Mouse (Mus musculus) bone marrow macrophage, adult 2 months (primary cell): ENCODE results near the gene Rab10. TPM values are rescaled to one million over a fixed set of nuclear protein-coding genes. Genes with fewer than 3 reads are reported as not detected.

ENCODE experiments used
- H3K27ac ChIP-seq: 2 replicates; pipeline ENCODE4 v1.5.1; 2012; ENCODE audit warnings: low read depth, low read length; ENCODE audit not compliant: insufficient read depth
- H3K4me1 ChIP-seq: 2 replicates; pipeline ENCODE4 v1.6.1; 2012; ENCODE audit warnings: low read length; ENCODE audit not compliant: control insufficient read depth, insufficient read depth
- H3K4me3 ChIP-seq: 2 replicates; pipeline ENCODE4 v1.5.1; 2012; ENCODE audit warnings: mild to moderate bottlenecking, low read length, moderate library complexity; ENCODE audit not compliant: insufficient read depth
- CTCF ChIP-seq: IDR thresholded peaks from 2 replicates; pipeline ENCODE4 v1.5.1; 2012; ENCODE audit warnings: low read depth, mild to moderate bottlenecking, low read length, moderate library complexity
- POLR2A ChIP-seq: IDR thresholded peaks from 2 replicates; pipeline ENCODE4 v1.6.1; 2012; ENCODE audit warnings: mild to moderate bottlenecking, low read depth, low read length, borderline replicate concordance
- polyA plus RNA-seq: library from polyadenylated mRNA; stranded (reverse); fragments of >200 nt; gene quantifications from 2 replicates; pipeline ENCODE4 v1.2.4, GENCODE M21; 2012; ENCODE audit not compliant: missing spikeins, insufficient read depth, insufficient read length

The Rab10 gene
- polyA plus RNA-seq, 1 experiment: 145 TPM

GRCm38 (mm10) chr12:3338931-3339330, 29.2 kb upstream of the Rab10 start:
- no peak for TF ChIP-seq CTCF
- Histone ChIP-seq H3K27ac (no peak overlapping the region), H3K4me1 (peaks cover 13% of the 10 kb centered on the region), H3K4me3 (no peak overlapping the region)

GRCm38 (mm10) chr12:3329677-3330076, 19.9 kb upstream of the Rab10 start:
- H3K27ac ChIP-seq: no peak overlapping the region
- H3K4me1 ChIP-seq: no peaks in the 10 kb centered on the region
- TF ChIP-seq POLR2A (no peak), CTCF (no peak)
- no peak overlapping the region for H3K4me3 ChIP-seq

GRCm38 (mm10) chr12:3325232-3325631, 15.5 kb upstream of the Rab10 start:
- TF ChIP-seq CTCF (no peak), POLR2A (no peak)
- Histone ChIP-seq H3K27ac (no peak overlapping the region), H3K4me3 (no peak overlapping the region), H3K4me1 (peaks cover 18% of the 10 kb centered on the region)

- Histone ChIP-seq H3K4me3 (no peak overlapping the region), H3K27ac (no peak overlapping the region), H3K4me1 (peaks cover 18% of the 10 kb centered on the region)
- no peak for TF ChIP-seq CTCF
Observed at GRCm38 (mm10) chr12:3323241-3323640, 13.5 kb upstream of the Rab10 start.

GRCm38 (mm10) chr12:3319377-3319776, 9.6 kb upstream of the Rab10 start:
- no peak overlapping the region for H3K4me3 ChIP-seq
- H3K27ac ChIP-seq: no peak overlapping the region
- TF ChIP-seq CTCF: no peak
- TF ChIP-seq POLR2A: no peak
- H3K4me1 ChIP-seq: peaks cover 18% of the 10 kb centered on the region

- Histone ChIP-seq H3K27ac (no peak overlapping the region), H3K4me3 (no peak overlapping the region), H3K4me1 (peaks cover 5% of the 10 kb centered on the region)
- TF ChIP-seq POLR2A: no peak
- no peak for TF ChIP-seq CTCF
Observed at GRCm38 (mm10) chr12:3316937-3317336, 7.2 kb upstream of the Rab10 start.

- H3K27ac ChIP-seq: no peak overlapping the region
- H3K4me1 ChIP-seq: peaks cover 2% of the 10 kb centered on the region; the same call in 1 of the 2 replicates
- H3K4me3 ChIP-seq: no peak overlapping the region
- TF ChIP-seq CTCF (no peak), POLR2A (no peak)
Observed at GRCm38 (mm10) chr12:3316083-3316482, 6.3 kb upstream of the Rab10 start.

- Histone ChIP-seq H3K4me3 (no peak overlapping the region), H3K27ac (no peak overlapping the region), H3K4me1 (peaks cover 4% of the 10 kb centered on the region)
- TF ChIP-seq POLR2A (no peak), CTCF (no peak)
Observed at GRCm38 (mm10) chr12:3312886-3313285, 3.1 kb upstream of the Rab10 start.

GRCm38 (mm10) chr12:3310321-3310692, 538 bp upstream of the Rab10 start:
- H3K27ac ChIP-seq: peak overlapping the region; percentile 68
- peak overlapping the region; percentile 65 for H3K4me3 ChIP-seq
- peaks cover 12% of the 10 kb centered on the region for H3K4me1 ChIP-seq
- TF ChIP-seq CTCF (no peak), POLR2A (no peak; the same call in 1 of the 2 replicates)

- TF ChIP-seq CTCF (no peak), POLR2A (no peak)
- H3K4me3 ChIP-seq: peak overlapping the region; percentile 88
- H3K27ac ChIP-seq: peak overlapping the region; percentile 95; the same call in 1 of the 2 replicates
- peaks cover 12% of the 10 kb centered on the region for H3K4me1 ChIP-seq
Observed at GRCm38 (mm10) chr12:3308541-3309241, 1.1 kb downstream of the Rab10 start.

GRCm38 (mm10) chr12:3307587-3307986, 2.2 kb downstream of the Rab10 start:
- Histone ChIP-seq H3K4me1 (peaks cover 12% of the 10 kb centered on the region), H3K27ac (no peak overlapping the region), H3K4me3 (peak overlapping the region; percentile 88)
- no peak for TF ChIP-seq POLR2A
- no peak for TF ChIP-seq CTCF
